Mouse (Mus musculus) CH12F3 (cell line): ENCODE results near the gene Tmem74b.

Source experiments
- in situ Hi-C: fragments of 300-500 bp; cut with MboI; formaldehyde crosslinking; loops from 2 replicates; pipeline ENCODE4 v1.14.3; 2020; ENCODE audit warnings: low sequenced_read_pairs

Tmem74b gene

DNA sequence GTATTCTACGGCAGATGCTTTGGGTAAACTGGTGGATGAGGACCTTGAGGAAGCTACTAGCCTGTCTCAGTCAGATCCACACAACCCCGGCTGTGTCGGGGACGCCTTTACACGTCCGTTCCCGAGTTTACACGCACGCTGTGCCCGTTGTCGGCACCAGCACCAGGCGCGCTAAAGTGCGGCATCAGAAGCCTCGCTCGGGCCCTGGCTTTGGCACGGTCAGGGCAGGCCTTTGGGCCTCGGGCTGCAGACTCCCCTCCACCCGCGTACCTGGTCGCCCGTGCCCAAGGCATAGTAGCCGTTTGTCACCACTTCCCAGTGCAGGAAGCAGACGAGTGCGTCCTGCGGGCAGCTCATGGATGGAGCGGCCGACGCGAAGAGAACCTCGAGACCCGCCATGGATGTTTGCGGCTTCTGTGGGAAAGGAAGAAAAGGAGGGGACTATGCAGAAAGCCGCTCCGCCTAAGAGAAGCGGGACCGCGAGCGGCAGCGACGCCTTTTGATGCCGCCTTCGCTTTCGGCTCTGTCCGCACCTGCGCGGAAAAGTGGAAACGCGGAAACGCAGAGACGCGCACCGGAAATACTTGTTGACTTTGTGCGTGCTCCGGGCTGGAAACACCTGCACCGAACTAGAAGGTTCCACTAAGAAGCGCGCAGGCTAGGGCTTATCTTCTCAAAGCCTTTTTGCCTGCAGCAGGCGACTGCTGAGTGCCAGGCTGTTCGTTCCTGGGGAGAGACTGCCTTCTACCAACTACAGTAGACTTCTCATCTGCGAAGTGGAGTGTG, 39.1 kb downstream of the Tmem74b start:
- in situ Hi-C loops: no loop called here

DNA sequence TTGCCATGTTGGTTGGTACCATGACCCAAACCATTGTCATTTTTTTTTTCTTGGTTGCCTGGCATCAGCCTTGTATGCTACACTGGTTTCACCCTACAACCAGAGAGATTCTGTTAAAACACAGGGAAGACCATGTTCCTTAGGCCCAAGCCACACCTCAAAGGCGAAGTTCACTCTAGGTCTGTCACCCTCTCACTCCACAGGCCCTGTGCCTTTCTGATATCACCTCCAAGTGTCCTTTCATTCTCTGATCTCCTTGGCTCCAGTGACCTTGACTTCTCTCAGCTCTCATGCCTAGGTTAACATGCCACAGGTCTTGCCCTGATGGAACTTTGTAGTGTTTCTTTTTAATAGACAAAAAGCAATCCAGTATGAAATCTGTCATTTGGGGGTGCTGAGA, 40.3 kb downstream of the Tmem74b start:
- in situ Hi-C loops: no loop called here

- in situ Hi-C loops: no loop called here
Observed at GRCm38 (mm10) chr2:151742850-151743679, 41.3 kb downstream of the Tmem74b start.

GRCm38 (mm10) chr2:151743845-151744244, 42.0 kb downstream of the Tmem74b start, which contains the start of gene Psmf1:
Gene Psmf1 (minus strand): TSS chr2:151744186.
- in situ Hi-C loops: no loop called here

DNA sequence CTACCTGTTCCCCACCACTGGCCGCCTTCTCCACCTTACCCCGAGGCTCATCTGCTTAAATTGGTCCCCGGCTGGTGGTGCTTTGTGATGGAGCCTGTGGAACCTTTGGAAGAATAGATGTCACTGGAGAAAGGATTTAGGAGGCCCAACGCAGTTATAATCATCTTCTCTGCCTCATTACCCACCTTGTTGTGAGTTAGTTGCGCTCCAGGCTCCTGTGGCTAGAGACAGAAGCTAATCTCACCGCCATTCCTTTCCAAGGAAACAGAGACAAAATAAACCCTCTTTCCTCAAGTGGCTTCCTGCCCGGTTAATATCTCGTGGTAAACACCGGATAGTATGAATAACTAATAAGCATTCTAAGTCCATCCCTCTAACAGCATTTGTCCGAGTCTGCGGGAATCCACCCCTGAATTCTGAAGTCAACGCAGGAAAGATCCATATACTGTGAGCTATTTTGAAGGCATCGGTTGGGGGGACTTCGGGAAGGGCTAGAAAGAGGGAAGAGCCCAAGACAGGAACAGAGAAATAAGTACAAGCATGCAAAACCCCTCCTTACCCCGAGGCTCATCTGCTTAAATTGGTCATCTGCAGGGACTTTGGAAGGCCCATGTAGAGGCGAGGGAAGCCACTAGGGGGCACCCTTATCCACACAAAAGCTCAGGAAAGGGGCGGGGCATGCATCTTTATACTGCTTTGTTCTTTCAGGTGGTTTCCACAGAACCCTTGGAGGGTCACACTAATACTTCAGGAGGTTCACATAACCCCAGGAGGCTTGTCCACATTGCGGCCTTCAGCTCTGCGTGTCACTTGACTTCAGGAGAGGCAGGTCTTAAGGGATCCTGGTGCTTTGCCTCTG, 46.3 kb downstream of the Tmem74b start:
- in situ Hi-C loops: loop anchor here (5.0 kb wide), 1 partner anchor 114 kb away; no protein-coding TSS in a partner anchor

GRCm38 (mm10) chr2:151751330-151751729, 49.5 kb downstream of the Tmem74b start:
- in situ Hi-C loops: no loop called here

DNA sequence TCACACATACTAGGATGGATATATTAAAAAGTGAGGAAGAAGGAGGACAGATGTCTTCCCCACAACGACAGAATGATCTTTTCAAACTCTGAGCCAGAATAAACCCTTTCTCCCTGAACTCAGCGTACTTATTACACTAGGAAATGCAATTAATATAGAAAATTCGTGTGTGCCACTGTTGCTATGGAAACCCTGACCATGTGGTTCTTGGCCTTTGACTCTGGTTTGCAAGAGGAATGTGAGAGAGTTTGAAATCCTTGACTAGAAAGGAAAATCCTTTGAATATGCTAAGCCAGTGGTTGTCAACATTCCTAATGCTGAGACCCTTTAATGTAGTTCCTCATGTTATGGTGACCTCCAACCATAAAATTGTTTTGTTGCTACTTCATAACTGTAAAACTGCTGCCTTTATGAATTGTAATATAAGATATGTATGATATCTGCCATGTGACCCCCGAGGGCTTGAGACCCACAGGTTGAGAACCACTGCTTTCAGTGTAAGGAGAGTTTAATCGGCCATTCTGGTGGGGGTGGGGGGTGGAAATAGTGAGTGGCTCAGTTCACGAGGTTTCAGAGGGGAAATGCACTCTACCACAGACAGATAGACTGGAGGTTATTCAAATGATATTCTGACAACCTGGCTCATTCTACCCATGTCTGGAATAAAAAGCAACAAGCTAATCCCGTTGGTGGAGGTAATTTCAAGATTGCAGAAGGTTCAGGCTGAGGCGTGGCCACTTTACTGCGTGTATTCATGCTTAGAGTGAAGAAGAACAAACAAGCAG, 54.7 kb downstream of the Tmem74b start:
- in situ Hi-C loops: no loop called here

DNA sequence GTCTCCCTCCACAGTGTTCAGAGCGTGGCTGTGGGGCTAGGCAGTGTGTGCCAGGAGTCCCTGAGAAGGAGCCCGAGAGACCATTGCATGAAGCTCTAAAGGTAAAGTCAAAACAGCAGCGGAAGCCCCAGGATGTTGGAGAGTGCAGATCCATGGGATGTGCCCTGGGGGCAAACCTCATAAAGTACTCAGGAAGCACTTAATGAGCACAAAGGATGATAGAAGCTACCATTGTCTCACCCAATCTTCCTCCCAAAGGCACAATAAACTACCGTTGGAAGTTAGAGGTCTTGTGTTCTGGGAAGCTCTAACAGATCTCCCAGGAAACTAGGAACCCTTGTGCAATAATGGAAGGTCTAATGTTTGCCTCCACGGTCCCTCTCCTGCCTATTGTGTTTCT, 55.6 kb downstream of the Tmem74b start:
- in situ Hi-C loops: no loop called here

- in situ Hi-C loops: no loop called here
Observed at GRCm38 (mm10) chr2:151758806-151759353, 57.1 kb downstream of the Tmem74b start.
